Mouse (Mus musculus) heart, embryonic 12.5 days (tissue): ENCODE measurements around the gene Kctd19. TPM values are rescaled to one million over a fixed set of nuclear protein-coding genes. Genes with fewer than 3 reads are reported as not detected.

Source experiments
- ATAC-seq: fragments of 200-750 bp; cut with Nextera tagmentation; 2 replicates; pipeline ENCODE4 v1.8.0; 2017; ENCODE audit warnings: moderate TSS enrichment, moderate library complexity; ENCODE audit not compliant: insufficient number of reproducible peaks, low FRiP score
- H3K27ac ChIP-seq: fragments of 300-500 bp; sonication (generic); 2 replicates; pipeline ENCODE4 v1.5.1; 2016; ENCODE audit warnings: mild to moderate bottlenecking, moderate library complexity; ENCODE audit not compliant: poor library complexity, severe bottlenecking
- H3K27me3 ChIP-seq: fragments of 300-500 bp; sonication (generic); replicated peaks from 2 replicates; pipeline ENCODE4 v1.6.1; 2016; ENCODE audit warnings: mild to moderate bottlenecking, moderate library complexity
- H3K36me3 ChIP-seq: fragments of 300-500 bp; sonication (generic); 2 replicates; pipeline ENCODE4 v1.6.1; 2016; ENCODE audit warnings: mild to moderate bottlenecking, moderate library complexity
- H3K4me1 ChIP-seq: fragments of 300-500 bp; sonication (generic); replicated peaks from 2 replicates; pipeline ENCODE4 v1.6.1; 2016; ENCODE audit warnings: mild to moderate bottlenecking
- H3K4me2 ChIP-seq: fragments of 300-500 bp; sonication (generic); 2 replicates; pipeline ENCODE4 v1.6.1; 2016; ENCODE audit warnings: mild to moderate bottlenecking, moderate library complexity
- H3K4me3 ChIP-seq: fragments of 300-500 bp; sonication (generic); 2 replicates; pipeline ENCODE4 v1.5.1; 2016; ENCODE audit warnings: mild to moderate bottlenecking
- H3K9ac ChIP-seq: fragments of 300-500 bp; sonication (generic); 2 replicates; pipeline ENCODE4 v1.6.1; 2016; ENCODE audit warnings: mild to moderate bottlenecking, moderate library complexity
- H3K9me3 ChIP-seq: fragments of 300-500 bp; sonication (generic); replicated peaks from 2 replicates; pipeline ENCODE4 v1.6.1; 2016; ENCODE audit warnings: mild to moderate bottlenecking, moderate library complexity
- WGBS: fragments of 180-500 bp; shearing (Covaris S2); methylation state at CpG from one replicate; pipeline ENCODE4 v1.1.7; 2016; 5-methylcytosine and 5-hydroxymethylcytosine counted together
- polyA plus RNA-seq: library from polyadenylated mRNA; unstranded; fragments of >200 nt; fragmentation: Nextera tagmentation; extraction: Ambion mirVana; gene quantifications from 2 replicates; pipeline ENCODE4 v1.2.1, GENCODE M21; 2016

Gene Kctd19
- polyA plus RNA-seq, 1 experiment from 2014 or later: not detected

GRCm38 (mm10) chr8:105445296-105446126, 32.2 kb upstream of the Kctd19 start:
- no peaks in the 10 kb centered on the region for H3K36me3 ChIP-seq
- WGBS: 36% methylated on average over 11 of the region's 11 CpGs
- no peak overlapping the region for H3K4me2 ChIP-seq
- no peaks in the 10 kb centered on the region for H3K9me3 ChIP-seq
- H3K27ac ChIP-seq: no peak overlapping the region
- no peak overlapping the region for H3K4me3 ChIP-seq
- ATAC-seq: no peak
- H3K9ac ChIP-seq: no peak overlapping the region
- peaks cover 7% of the 10 kb centered on the region; the same call in 1 of the 2 replicates for H3K27me3 ChIP-seq
- H3K4me1 ChIP-seq: no peaks in the 10 kb centered on the region

GRCm38 (mm10) chr8:105442661-105443060, 29.4 kb upstream of the Kctd19 start:
- Histone ChIP-seq H3K36me3 (no peaks in the 10 kb centered on the region), H3K4me2 (no peak overlapping the region), H3K9me3 (no peaks in the 10 kb centered on the region), H3K9ac (no peak overlapping the region), H3K4me3 (no peak overlapping the region), H3K27me3 (peaks cover 7% of the 10 kb centered on the region; the same call in 1 of the 2 replicates), H3K4me1 (peaks cover under 1% of the 10 kb centered on the region; the same call in 1 of the 2 replicates), H3K27ac (no peak overlapping the region)
- no peak for ATAC-seq
- 90% methylated on average over 5 of the region's 5 CpGs for WGBS

DNA sequence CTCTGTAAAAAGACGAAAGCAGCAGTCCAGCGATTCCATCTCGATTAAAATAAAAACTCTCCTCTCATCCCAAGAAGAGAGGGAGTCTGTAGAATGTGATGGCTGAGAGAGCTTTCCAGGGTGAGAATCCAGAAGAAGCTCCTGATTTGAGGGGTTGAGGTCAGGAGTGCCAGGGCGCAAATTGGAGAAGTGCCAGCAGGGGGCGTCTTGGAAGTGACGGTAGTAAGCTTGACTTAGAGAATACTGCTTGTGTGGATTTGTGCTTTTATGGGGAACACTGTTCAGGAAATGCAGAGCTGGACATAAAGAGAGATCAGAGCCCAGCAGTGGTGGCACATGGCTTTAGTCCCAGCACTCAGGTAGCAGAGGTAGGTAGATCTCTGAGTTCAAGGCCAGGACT, 28.1 kb upstream of the Kctd19 start:
- no peak overlapping the region for H3K4me3 ChIP-seq
- H3K4me1 ChIP-seq: peaks cover 5% of the 10 kb centered on the region
- H3K9ac ChIP-seq: no peak overlapping the region
- whole genome bisulfite sequencing: 8% methylated on average over 6 of the region's 6 CpGs
- ATAC-seq: no peak
- no peak overlapping the region for H3K4me2 ChIP-seq
- peaks cover 7% of the 10 kb centered on the region; the same call in 1 of the 2 replicates for H3K27me3 ChIP-seq
- no peak overlapping the region for H3K27ac ChIP-seq
- no peaks in the 10 kb centered on the region for H3K36me3 ChIP-seq
- no peaks in the 10 kb centered on the region for H3K9me3 ChIP-seq

- no peak for ATAC-seq
- Histone ChIP-seq H3K36me3 (no peaks in the 10 kb centered on the region), H3K9ac (no peak overlapping the region), H3K27me3 (peaks cover 7% of the 10 kb centered on the region; the same call in 1 of the 2 replicates), H3K4me1 (peaks cover 5% of the 10 kb centered on the region), H3K4me2 (no peak overlapping the region), H3K9me3 (no peaks in the 10 kb centered on the region), H3K27ac (no peak overlapping the region), H3K4me3 (no peak overlapping the region)
- WGBS: 44% methylated on average over 5 of the region's 5 CpGs
Observed at GRCm38 (mm10) chr8:105438865-105439264, 25.6 kb upstream of the Kctd19 start.

DNA sequence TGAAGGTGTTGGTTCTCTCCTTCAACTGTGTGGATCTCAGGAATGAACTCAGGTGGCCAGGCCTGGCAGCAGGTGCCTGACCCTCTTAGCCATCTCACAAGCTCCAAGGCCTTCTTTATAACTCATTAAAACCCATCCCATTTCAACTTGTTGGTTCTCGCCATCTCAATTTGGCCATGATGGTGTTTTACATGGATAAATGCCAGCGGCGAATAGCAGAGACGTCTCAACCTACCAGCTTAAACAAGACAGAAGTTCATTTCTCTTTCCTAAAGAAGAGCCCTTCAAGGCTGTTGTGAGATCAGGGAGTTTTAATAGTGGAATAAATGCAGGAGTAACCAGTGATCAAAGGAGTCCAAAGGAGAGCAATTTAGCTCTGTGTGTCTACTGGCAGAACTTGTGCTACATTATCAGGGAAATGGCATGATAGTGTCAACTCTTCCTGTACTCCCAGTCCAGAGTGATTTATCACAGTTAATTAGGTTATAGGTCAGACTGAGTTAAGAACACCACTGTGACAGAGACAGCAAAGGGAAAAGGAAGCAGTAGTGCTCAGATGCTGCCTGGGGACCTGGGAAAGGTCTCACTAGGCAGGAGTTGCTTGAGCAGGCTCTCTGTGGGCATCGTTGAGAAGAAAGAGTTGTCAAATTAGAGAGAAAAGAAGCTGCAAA, 23.9 kb upstream of the Kctd19 start:
- Histone ChIP-seq H3K4me3 (no peak overlapping the region), H3K4me1 (peaks cover 5% of the 10 kb centered on the region), H3K27ac (no peak overlapping the region), H3K27me3 (no peaks in the 10 kb centered on the region), H3K36me3 (no peaks in the 10 kb centered on the region), H3K9me3 (no peaks in the 10 kb centered on the region), H3K9ac (no peak overlapping the region), H3K4me2 (no peak overlapping the region)
- 66% methylated on average over 5 of the region's 5 CpGs for WGBS
- ATAC-seq: no peak

GRCm38 (mm10) chr8:105436218-105436617, 22.9 kb upstream of the Kctd19 start:
- WGBS: 67% methylated on average over 5 of the region's 5 CpGs
- no peaks in the 10 kb centered on the region for H3K36me3 ChIP-seq
- no peak for ATAC-seq

DNA sequence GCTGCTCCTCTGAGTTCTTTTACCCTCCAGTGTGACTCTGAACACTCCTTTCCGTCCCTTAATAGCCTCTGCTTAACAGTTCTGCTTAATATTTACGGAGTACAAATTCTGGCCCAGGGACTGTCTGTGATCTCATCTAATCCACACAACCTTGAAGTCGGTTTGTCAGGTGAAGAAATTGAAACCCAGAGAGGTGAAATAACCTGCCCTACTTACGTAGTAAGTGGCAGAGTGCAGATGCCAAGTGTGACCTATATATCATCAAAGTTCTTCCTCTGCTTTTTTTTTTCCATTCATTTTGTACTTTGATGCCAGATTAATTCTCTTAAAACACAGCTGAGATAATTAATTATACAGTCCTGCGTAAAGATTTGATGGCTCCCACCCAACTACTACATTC, 20.8 kb upstream of the Kctd19 start:
- Histone ChIP-seq H3K27ac (no peak overlapping the region), H3K9me3 (no peaks in the 10 kb centered on the region), H3K4me1 (peaks cover 5% of the 10 kb centered on the region), H3K4me2 (no peak overlapping the region), H3K4me3 (no peak overlapping the region), H3K27me3 (no peaks in the 10 kb centered on the region), H3K9ac (no peak overlapping the region), H3K36me3 (no peaks in the 10 kb centered on the region)
- no peak for ATAC-seq
- 71% methylated on average over 5 of the region's 5 CpGs for WGBS

More at GRCm38 (mm10) chr8:105436218-105436617, 22.9 kb upstream of the Kctd19 start:
- no peak overlapping the region for H3K4me3 ChIP-seq
- peaks cover 5% of the 10 kb centered on the region for H3K4me1 ChIP-seq
- no peak overlapping the region for H3K9ac ChIP-seq
- H3K27ac ChIP-seq: no peak overlapping the region
- H3K4me2 ChIP-seq: no peak overlapping the region
- H3K9me3 ChIP-seq: no peaks in the 10 kb centered on the region
- no peaks in the 10 kb centered on the region for H3K27me3 ChIP-seq

DNA sequence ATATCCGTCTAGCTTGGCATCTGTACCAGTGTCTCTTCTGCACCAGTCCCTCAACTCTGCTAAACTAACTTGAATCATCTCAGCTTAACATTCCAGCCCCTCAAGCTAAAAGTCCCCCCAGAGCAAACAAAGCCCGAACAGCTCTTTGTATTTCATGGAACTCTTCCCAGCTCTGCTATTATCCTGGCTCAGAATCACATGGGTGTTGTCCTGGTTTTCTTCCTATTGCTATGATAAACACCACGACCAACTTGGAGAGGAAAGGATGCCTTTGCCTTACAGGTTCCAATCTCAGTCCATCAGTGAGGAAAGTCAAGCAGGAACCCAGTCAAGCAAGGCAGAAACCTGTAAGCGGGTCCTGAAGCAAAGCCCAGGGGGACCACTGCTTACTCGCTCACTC, 20.2 kb upstream of the Kctd19 start:
- no peaks in the 10 kb centered on the region for H3K27me3 ChIP-seq
- peaks cover 5% of the 10 kb centered on the region for H3K4me1 ChIP-seq
- H3K9me3 ChIP-seq: no peaks in the 10 kb centered on the region
- H3K4me3 ChIP-seq: no peak overlapping the region
- ATAC-seq: no peak
- no peaks in the 10 kb centered on the region for H3K36me3 ChIP-seq
- no peak overlapping the region for H3K4me2 ChIP-seq
- H3K27ac ChIP-seq: no peak overlapping the region
- WGBS: 55% methylated on average over 5 of the region's 5 CpGs
- no peak overlapping the region for H3K9ac ChIP-seq

DNA sequence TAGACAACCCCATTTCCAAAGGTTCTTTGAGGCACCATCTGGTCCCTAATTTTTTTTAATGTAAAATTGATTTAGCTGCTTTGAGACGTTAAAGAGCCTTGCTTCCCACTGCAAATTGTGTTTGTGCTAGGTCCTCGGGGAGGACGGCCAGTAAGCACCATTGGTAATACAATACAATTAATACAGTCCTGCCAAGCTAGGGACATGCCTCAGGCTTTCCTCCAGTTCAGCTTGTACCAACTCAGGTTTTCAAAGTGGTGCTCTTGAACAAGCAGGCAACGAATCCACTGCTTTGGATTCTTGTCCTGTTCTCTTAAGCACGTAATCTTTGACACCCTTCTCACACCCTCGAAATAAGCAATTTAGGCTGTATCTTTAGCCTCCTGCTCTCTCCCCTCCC, 19.7 kb upstream of the Kctd19 start:
- H3K27me3 ChIP-seq: no peaks in the 10 kb centered on the region
- H3K36me3 ChIP-seq: no peaks in the 10 kb centered on the region
- no peak overlapping the region for H3K4me2 ChIP-seq
- H3K9ac ChIP-seq: no peak overlapping the region
- H3K9me3 ChIP-seq: no peaks in the 10 kb centered on the region
- no peak overlapping the region for H3K27ac ChIP-seq
- H3K4me1 ChIP-seq: peaks cover 5% of the 10 kb centered on the region
- WGBS: 59% methylated on average over 6 of the region's 6 CpGs
- ATAC-seq: no peak
- H3K4me3 ChIP-seq: no peak overlapping the region

DNA sequence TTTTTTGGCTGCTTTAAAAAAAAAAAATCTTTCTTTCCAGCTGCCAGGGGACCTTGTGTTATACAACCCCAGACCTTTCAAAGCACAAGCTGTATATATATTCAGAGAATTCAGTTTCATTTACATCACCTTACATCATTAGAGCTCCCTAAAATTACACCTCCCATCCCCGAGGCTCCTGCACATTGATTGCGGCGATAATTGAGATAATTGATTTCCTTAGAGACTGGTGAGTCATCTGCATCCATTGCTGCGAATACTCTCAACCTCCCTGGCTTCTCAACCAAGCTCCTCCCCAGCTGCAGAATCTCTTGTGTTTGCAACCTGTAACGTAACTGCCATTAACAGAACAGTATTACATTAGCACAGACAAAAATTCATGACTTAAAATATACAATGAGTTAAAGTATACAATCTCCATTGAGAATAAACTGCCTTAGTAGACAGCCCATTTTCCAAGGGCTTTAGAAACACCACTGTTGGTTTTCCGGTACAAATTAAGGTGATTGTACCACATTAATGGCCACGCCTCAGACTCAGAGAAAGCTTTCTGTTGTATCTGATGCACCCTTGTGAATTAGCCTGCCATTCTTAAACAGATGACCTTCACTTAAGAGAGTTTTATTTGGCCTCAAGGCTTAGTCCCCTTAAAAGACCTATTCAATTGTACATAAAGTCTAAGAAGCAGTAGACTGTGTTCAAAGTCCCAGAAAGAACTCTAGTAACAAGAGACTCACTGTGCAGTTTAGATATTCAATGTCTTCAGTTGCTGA, 18.6 kb upstream of the Kctd19 start:
- no peak overlapping the region for H3K27ac ChIP-seq
- H3K4me3 ChIP-seq: no peak overlapping the region
- ATAC-seq: no peak
- no peaks in the 10 kb centered on the region for H3K27me3 ChIP-seq
- H3K4me1 ChIP-seq: no peaks in the 10 kb centered on the region
- H3K36me3 ChIP-seq: no peaks in the 10 kb centered on the region
- H3K9ac ChIP-seq: no peak overlapping the region
- 62% methylated on average over 7 of the region's 7 CpGs for WGBS
- no peak overlapping the region for H3K4me2 ChIP-seq
- H3K9me3 ChIP-seq: no peaks in the 10 kb centered on the region

DNA sequence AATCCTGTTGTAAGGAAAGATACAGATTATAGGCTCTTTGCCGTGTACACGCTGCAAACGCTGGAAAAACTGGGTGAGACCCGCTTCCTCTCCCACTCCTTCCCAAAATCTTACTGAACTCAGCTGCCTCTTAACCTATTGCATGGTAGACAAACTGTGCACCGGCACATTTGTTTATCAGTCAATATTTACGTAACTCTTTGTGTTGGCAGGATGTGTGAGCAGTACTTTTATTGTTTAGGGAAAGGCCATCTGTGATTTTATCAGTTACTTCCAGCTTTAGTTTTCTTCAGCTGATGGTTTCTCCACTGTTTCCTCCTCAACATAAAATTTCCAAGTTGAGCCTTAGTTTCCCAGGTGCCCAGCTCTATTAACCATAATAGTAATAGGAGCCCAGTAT, 13.6 kb upstream of the Kctd19 start:
- H3K4me2 ChIP-seq: no peak overlapping the region
- H3K4me1 ChIP-seq: no peaks in the 10 kb centered on the region
- WGBS: 66% methylated on average over 6 of the region's 6 CpGs
- no peak overlapping the region for H3K4me3 ChIP-seq
- no peak overlapping the region for H3K27ac ChIP-seq
- H3K9ac ChIP-seq: no peak overlapping the region
- ATAC-seq: no peak
- no peaks in the 10 kb centered on the region for H3K36me3 ChIP-seq
- no peaks in the 10 kb centered on the region for H3K9me3 ChIP-seq
- H3K27me3 ChIP-seq: 0 out of 2 replicates have a peak, but pooled peaks cover 3% of the 10 kb centered on the region
